Mouse (Mus musculus) megakaryocyte, embryonic 14.5 days (primary cell): Measurements from ENCODE around the gene Auts2.

Experiments used
- FLI1 ChIP-seq: IDR thresholded peaks from 2 replicates; pipeline ENCODE4 v1.6.1; 2012; ENCODE audit warnings: low read length, inconsistent platforms, mixed read lengths
- GATA1 ChIP-seq: IDR thresholded peaks from 3 replicates; pipeline ENCODE4 v1.6.1; 2012; ENCODE audit warnings: mixed read lengths, low read length, inconsistent platforms, borderline replicate concordance

- TF ChIP-seq GATA1 (no peak), FLI1 (no peak)
Measured at GRCm38 (mm10) chr5:132140816-132141215, 402.3 kb downstream of the Auts2 start.
